Mouse (Mus musculus) brain, embryonic 14.5 days (tissue): ENCODE measurements around the gene Numa1.

ENCODE experiments used
- CTCF ChIP-seq: fragments of 200-500 bp; IDR thresholded peaks from 2 replicates; pipeline ENCODE4 v1.5.1; 2012; ENCODE audit warnings: inconsistent platforms, mild to moderate bottlenecking, moderate library complexity, borderline replicate concordance; ENCODE audit not compliant: insufficient read depth, insufficient read length; ENCODE audit errors: extremely low read depth
- POLR2A ChIP-seq: fragments of 200-500 bp; IDR thresholded peaks from 2 replicates; pipeline ENCODE4 v1.6.1; 2012; ENCODE audit warnings: mild to moderate bottlenecking, inconsistent platforms, borderline replicate concordance; ENCODE audit not compliant: poor library complexity, insufficient read depth, insufficient read length, severe bottlenecking; ENCODE audit errors: extremely low read depth

DNA sequence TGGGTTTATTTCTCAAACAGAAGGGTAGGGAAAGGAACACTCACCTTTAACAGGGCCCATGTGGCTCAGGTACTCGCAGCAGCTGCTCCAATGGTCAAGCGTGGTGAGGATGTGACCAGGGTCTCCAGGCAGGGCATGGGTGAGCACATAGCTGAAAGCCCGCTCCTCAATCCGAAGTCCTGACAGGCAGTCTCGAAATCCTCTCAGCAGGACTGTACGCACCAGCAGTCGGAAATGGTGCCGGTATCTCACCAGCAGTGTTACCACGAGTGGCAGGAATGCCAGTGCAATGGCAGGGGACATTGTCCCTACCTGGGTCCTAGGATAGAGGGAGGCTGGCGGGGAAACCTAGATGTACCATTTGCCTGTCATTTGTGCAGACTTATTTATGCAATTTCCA lies 31.9 kb upstream of the Numa1 start:
- TF ChIP-seq CTCF: no peak
- TF ChIP-seq POLR2A: no peak
